Mouse (Mus musculus) liver, adult 10 weeks (tissue): ENCODE results near the gene Txndc15. TPM values are rescaled to one million over a fixed set of nuclear protein-coding genes. Genes with fewer than 3 reads are reported as not detected.

Source experiments
- polyA plus RNA-seq: library from polyadenylated mRNA; stranded (reverse); fragments of 350-450 nt; fragmentation: Illumina TruSeq; extraction: RNeasy Lipid Tissue Mini Kit (QIAGEN cat#74804); gene quantifications from one replicate; pipeline ENCODE4 v1.2.3, GENCODE M21; 2014; ENCODE audit warnings: low read depth, low replicate concordance

The Txndc15 gene
- polyA plus RNA-seq: 137 TPM

GRCm38 (mm10) chr13:55714501-55715166 is at the start of gene Txndc15:
TSS of gene Txndc15 (plus strand) at chr13:55714650.

DNA sequence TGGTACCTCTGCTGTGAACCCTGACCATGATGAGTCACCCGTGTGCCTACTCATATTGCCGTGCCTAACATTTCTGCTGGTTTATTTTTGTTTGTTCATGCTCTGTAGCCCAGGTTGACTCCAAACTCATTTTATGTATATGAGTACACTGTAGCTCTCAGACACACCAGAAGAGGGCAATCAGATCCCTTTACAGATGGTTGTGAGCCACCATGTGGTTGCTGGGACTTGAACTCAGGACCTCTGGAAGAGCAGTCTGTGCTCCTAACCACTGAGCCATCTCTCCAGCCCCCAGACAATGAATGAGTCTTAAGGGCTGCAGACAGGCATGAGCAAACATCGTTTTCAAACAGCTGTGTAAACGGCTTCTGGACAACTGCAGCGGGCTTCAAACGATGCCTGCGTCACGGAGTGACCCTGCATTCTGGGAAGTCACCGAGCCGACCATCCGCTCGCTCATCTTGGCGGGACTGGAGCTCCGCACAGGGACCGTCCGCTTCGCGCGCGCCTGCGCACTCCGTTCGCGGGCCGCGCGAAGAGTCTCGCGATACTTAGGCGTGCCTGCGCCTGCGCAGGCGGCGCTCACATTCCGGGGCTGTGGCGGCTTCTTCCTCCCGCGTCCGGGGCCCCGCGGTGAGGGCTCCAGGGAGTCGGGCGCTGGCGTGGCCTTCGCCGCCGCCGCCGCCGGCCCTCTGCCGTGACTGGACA is 21.8 kb upstream of the Txndc15 start, which contains the start of gene B230219D22Rik:
Gene B230219D22Rik (plus strand): TSS at position 590 of the 708 bp plus-strand sequence.

DNA sequence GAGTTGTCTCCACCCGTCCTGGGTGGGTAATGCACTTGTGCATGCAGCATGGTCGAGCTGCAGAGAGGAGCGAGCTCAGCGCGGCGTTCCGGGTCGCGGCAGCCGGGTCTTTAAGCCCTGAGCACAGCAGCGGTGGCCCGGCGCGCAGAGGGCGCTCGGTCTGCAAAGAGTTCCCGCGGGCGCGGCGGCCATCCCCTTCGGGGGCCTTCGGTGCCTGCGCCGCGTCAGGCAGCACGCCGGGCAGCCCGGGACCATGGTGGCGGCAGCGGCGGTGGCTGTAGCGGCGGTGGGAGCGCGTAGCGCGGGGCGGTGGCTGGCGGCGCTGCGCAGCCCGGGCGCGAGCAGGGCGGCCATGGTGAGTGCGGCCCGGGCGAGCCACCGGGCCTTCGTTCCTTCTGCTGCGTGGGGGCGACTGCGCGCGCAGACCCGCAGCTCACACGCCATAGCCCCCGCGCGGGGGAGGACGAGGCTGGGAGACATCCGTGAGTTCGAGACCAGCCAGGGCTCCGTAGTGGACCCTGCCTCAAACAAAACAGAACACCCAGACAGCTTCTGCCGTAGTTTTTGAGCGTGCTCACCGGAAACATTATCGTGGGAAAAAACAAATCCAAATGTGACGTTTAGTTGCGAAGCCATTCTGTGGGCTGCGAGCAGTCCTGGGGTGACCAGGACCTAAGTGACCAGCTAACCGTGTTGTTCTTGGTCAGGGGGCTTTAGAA is 12.8 kb downstream of the Txndc15 start, which contains the start of gene Pcbd2:
Gene Pcbd2 (plus strand): TSS at position 249 of the 719 bp plus-strand sequence.

Other genes with a start within 250 kb of the Txndc15 start
- gene Dbn1, start 226.5 kb upstream of the Txndc15 start, polyA plus RNA-seq: 0.26 TPM
- 0.24 TPM for gene Pdlim7, start 201.0 kb upstream of the Txndc15 start, polyA plus RNA-seq
- gene Dok3, start 185.4 kb upstream of the Txndc15 start, polyA plus RNA-seq: not detected
- gene Ddx41, start 178.0 kb upstream of the Txndc15 start, polyA plus RNA-seq: 2.3 TPM
- gene Fam193b, start 143.5 kb upstream of the Txndc15 start, polyA plus RNA-seq: 5.9 TPM
- gene Tmed9, start 140.9 kb upstream of the Txndc15 start, polyA plus RNA-seq: 29.5 TPM
- gene B4galt7, start 114.8 kb upstream of the Txndc15 start, polyA plus RNA-seq: 1.5 TPM
- 28.3 TPM for gene Caml, start 91.6 kb upstream of the Txndc15 start, polyA plus RNA-seq
- gene Ddx46, start 79.6 kb upstream of the Txndc15 start, polyA plus RNA-seq: 27.6 TPM
- gene B230219D22Rik, start 21.5 kb upstream of the Txndc15 start, polyA plus RNA-seq: 40.7 TPM
- gene Pcbd2, start 12.7 kb downstream of the Txndc15 start, polyA plus RNA-seq: 25.3 TPM
- gene Catsper3, start 69.9 kb downstream of the Txndc15 start, polyA plus RNA-seq: not detected
- not detected for gene Pitx1, start 121.5 kb downstream of the Txndc15 start, polyA plus RNA-seq